Mouse (Mus musculus): Measurements from ENCODE around the gene Nol9.

- no peak for TF ChIP-seq POLR2A (IDR thresholded peaks at IDR 0.05; ENCODE audit: borderline replicate concordance, extremely low read depth, insufficient read depth, insufficient read length, poor library complexity, severe bottlenecking)
- TF ChIP-seq CTCF (IDR thresholded peaks at IDR 0.05; ENCODE audit: borderline replicate concordance, extremely low read depth, insufficient read depth, insufficient read length), result no peak
These were observed 23.4 kb downstream of the Nol9 start for GRCm38 (mm10) chr4:152062390-152063110.
